Mouse (Mus musculus): ENCODE data around the gene Hscb. TPM values are rescaled to one million over a fixed set of nuclear protein-coding genes. Genes with fewer than 3 reads are reported as not detected.

The Hscb gene
- total and polyA plus RNA-seq, 2 experiments from 2014 or later = 23.6 to 42.1 TPM

- no peak for ATAC-seq (ENCODE audit: insufficient read depth, low read depth)
- Histone ChIP-seq H3K27ac (ENCODE audit: low read depth) (no peak overlapping the region), H3K4me2 (ENCODE audit: low read depth, low read length) (no peak overlapping the region), H3K36me3 (replicated peaks; ENCODE audit: control insufficient read depth, insufficient read depth, low read length) (peaks cover 12% of the 10 kb centered on the region), H3K4me3 (ENCODE audit: low read depth, low read length) (no peak overlapping the region), H3K9ac (replicated peaks; ENCODE audit: low read depth, low read length) (no peak overlapping the region), H3K4me1 (ENCODE audit: control insufficient read depth, insufficient read depth) (peaks cover 35% of the 10 kb centered on the region), H3K9me3 (replicated peaks; ENCODE audit: control insufficient read depth, low read length) (no peaks in the 10 kb centered on the region), H3K27me3 (ENCODE audit: control insufficient read depth, insufficient read depth, low read length) (no peaks in the 10 kb centered on the region)
- no peak for DNase-seq (ENCODE audit: low spot score)
- TF ChIP-seq CTCF (IDR thresholded peaks at IDR 0.05; ENCODE audit: low read depth) = no peak
- WGBS = 78% methylated on average over 7 of the region's 7 CpGs
Measured at GRCm38 (mm10) chr5:110804012-110804743, 35.4 kb downstream of the Hscb start.

DNA sequence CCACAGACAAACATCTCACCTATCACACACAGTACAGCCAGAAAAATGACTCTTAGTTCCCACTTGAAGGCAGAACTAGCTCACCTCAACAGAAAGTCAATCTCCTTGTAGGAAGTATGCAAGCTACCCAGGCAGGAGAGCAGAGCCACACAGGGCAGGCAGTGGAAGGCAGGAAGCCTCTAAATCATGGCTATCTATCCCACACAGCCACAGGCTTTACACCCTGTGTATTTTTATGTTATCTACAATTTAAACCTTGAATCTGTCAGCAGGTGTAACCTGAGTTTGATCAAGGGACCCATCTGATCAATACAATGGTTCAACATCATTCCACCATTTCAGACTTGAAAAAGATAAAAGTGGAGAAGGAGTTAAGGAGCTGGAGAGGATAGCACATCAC, 36.8 kb downstream of the Hscb start:
- DNase-seq (ENCODE audit: low spot score) (no peak), ATAC-seq (ENCODE audit: insufficient read depth, low read depth) (no peak)
- Histone ChIP-seq H3K36me3 (replicated peaks; ENCODE audit: control insufficient read depth, insufficient read depth, low read length) (peaks cover 25% of the 10 kb centered on the region), H3K27ac (ENCODE audit: low read depth) (no peak overlapping the region), H3K4me3 (ENCODE audit: low read depth, low read length) (no peak overlapping the region), H3K27me3 (ENCODE audit: control insufficient read depth, insufficient read depth, low read length) (no peaks in the 10 kb centered on the region), H3K9ac (replicated peaks; ENCODE audit: low read depth, low read length) (no peak overlapping the region), H3K4me2 (ENCODE audit: low read depth, low read length) (no peak overlapping the region), H3K9me3 (replicated peaks; ENCODE audit: control insufficient read depth, low read length) (no peaks in the 10 kb centered on the region), H3K4me1 (ENCODE audit: control insufficient read depth, insufficient read depth) (peaks cover 32% of the 10 kb centered on the region)
- TF ChIP-seq EP300 (IDR thresholded peaks at IDR 0.05; ENCODE audit: low read depth) = no peak
- TF ChIP-seq CTCF (IDR thresholded peaks at IDR 0.05; ENCODE audit: low read depth) = no peak

DNA sequence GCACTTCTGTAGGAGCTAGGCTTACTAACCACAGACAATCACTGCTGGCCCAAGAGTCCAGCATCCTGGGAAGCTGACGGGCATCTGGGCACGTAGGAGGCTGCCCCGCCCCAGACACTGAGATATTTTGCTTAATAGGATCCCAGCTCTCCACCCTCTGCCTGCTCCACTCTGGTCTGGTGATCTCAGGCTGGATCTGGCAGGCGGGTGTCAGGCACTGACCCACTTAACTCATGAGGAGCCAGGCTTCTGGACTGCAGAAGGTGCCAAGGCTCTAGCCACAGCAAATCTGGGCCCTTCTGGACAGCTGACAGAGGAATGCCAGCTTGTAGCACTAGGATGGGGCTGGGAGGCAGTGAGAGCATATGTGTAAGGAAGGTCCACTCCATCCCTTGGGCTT, 37.4 kb downstream of the Hscb start:
- H3K9me3 ChIP-seq (replicated peaks; ENCODE audit: control insufficient read depth, low read length) = no peaks in the 10 kb centered on the region
- H3K4me3 ChIP-seq (ENCODE audit: low read depth, low read length) = no peak overlapping the region
- TF ChIP-seq EP300 (IDR thresholded peaks at IDR 0.05; ENCODE audit: low read depth) (no peak), CTCF (IDR thresholded peaks at IDR 0.05; ENCODE audit: low read depth) (no peak)
- DNase-seq (ENCODE audit: low spot score) = no peak
- WGBS = 51% methylated on average over 4 of the region's 4 CpGs
- H3K9ac ChIP-seq (replicated peaks; ENCODE audit: low read depth, low read length) = no peak overlapping the region
- H3K4me2 ChIP-seq (ENCODE audit: low read depth, low read length) = no peak overlapping the region
- H3K27ac ChIP-seq (ENCODE audit: low read depth) = no peak overlapping the region
- ATAC-seq (ENCODE audit: insufficient read depth, low read depth) = no peak
- no peaks in the 10 kb centered on the region for H3K27me3 ChIP-seq (ENCODE audit: control insufficient read depth, insufficient read depth, low read length)
- peaks cover 29% of the 10 kb centered on the region for H3K36me3 ChIP-seq (replicated peaks; ENCODE audit: control insufficient read depth, insufficient read depth, low read length)
- H3K4me1 ChIP-seq (ENCODE audit: control insufficient read depth, insufficient read depth) = peaks cover 32% of the 10 kb centered on the region

DNA sequence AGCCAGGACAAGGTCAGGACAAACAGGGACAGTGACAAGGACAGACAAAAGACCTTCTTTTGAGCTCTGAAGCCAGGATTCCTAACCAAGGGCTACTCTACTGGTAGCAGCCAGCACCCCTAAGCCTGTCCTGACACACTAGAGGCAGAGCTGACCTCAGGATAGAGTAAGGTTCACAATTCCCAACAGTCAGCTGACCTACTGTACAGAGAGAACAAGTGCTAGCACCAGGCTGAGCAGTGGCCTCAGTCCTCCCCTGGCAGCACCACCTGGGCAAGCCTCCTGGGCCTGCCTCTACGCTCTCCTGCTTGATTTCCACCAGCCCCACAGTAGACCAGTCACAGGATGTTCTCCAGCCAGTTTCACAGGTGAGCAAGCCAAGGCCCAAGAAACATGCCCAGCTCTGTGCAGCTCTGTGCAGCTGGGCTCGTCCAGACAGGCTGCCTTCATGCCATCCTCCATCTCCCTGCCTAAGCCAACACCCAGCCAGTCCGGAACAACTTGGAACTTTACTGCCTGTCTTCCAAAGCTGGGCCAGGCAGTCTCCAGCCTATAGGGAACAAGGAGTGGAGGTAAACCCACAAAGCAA, 38.4 kb downstream of the Hscb start:
- Histone ChIP-seq H3K27ac (ENCODE audit: low read depth) (no peak overlapping the region), H3K36me3 (replicated peaks; ENCODE audit: control insufficient read depth, insufficient read depth, low read length) (peaks cover 39% of the 10 kb centered on the region), H3K9me3 (replicated peaks; ENCODE audit: control insufficient read depth, low read length) (no peaks in the 10 kb centered on the region), H3K4me2 (ENCODE audit: low read depth, low read length) (no peak overlapping the region), H3K4me3 (ENCODE audit: low read depth, low read length) (no peak overlapping the region), H3K27me3 (ENCODE audit: control insufficient read depth, insufficient read depth, low read length) (no peaks in the 10 kb centered on the region), H3K4me1 (ENCODE audit: control insufficient read depth, insufficient read depth) (peaks cover 26% of the 10 kb centered on the region), H3K9ac (replicated peaks; ENCODE audit: low read depth, low read length) (peak overlapping the region; percentile 28; the same call in 1 of the 2 replicates)
- no peak for TF ChIP-seq CTCF (IDR thresholded peaks at IDR 0.05; ENCODE audit: low read depth)
- no peak for TF ChIP-seq EP300 (IDR thresholded peaks at IDR 0.05; ENCODE audit: low read depth)
- DNase-seq (ENCODE audit: low spot score) = no peak
- WGBS = 76% methylated on average over 3 of the region's 3 CpGs
- ATAC-seq (ENCODE audit: insufficient read depth, low read depth) = no peak; the same call in 1 of the 2 replicates

GRCm38 (mm10) chr5:110797696-110798095, 41.9 kb downstream of the Hscb start:
- 31% methylated on average over 4 of the region's 4 CpGs for WGBS
- Histone ChIP-seq H3K9ac (replicated peaks; ENCODE audit: low read depth, low read length) (no peak overlapping the region), H3K36me3 (replicated peaks; ENCODE audit: control insufficient read depth, insufficient read depth, low read length) (peaks cover 73% of the 10 kb centered on the region), H3K4me2 (ENCODE audit: low read depth, low read length) (no peak overlapping the region), H3K27me3 (ENCODE audit: control insufficient read depth, insufficient read depth, low read length) (no peaks in the 10 kb centered on the region), H3K9me3 (replicated peaks; ENCODE audit: control insufficient read depth, low read length) (no peaks in the 10 kb centered on the region), H3K27ac (ENCODE audit: low read depth) (no peak overlapping the region; the same call in 1 of the 2 replicates), H3K4me1 (ENCODE audit: control insufficient read depth, insufficient read depth) (peaks cover 26% of the 10 kb centered on the region), H3K4me3 (ENCODE audit: low read depth, low read length) (no peak overlapping the region)
- ATAC-seq (ENCODE audit: insufficient read depth, low read depth) = peak; percentile 77
- TF ChIP-seq EP300 (IDR thresholded peaks at IDR 0.05; ENCODE audit: low read depth) (no peak), CTCF (IDR thresholded peaks at IDR 0.05; ENCODE audit: low read depth) (no peak)
- DNase-seq (ENCODE audit: low spot score) = no peak
